Mouse (Mus musculus) layer of hippocampus, adult 18-20 months (tissue): ENCODE measurements at regions not wholly inside any gene's neighbourhood (a gene's known extent, or its start where the extent isn't known, plus 50 kb on each side); places are given as distances from the start of the nearest gene placed in this dataset.

Experiments used
- DNase-seq, 2 experiments: peaks; one replicate each; pipeline ENCODE4 v3.0.0; 2022; ENCODE audit warnings: low spot score in 2 of 2

GRCm38 (mm10) chr3:41182036-41182899, 99.4 kb upstream of the Pgrmc2 start:
- peak; percentile 73 to 91 for DNase-seq

- no peak for DNase-seq
Observed at GRCm38 (mm10) chr3:41181438-41181837, 98.6 kb upstream of the Pgrmc2 start.

GRCm38 (mm10) chr3:41180911-41181310, 98.1 kb upstream of the Pgrmc2 start:
- no peak for DNase-seq

- no peak for DNase-seq
Observed at GRCm38 (mm10) chr3:41179037-41179880, 96.4 kb upstream of the Pgrmc2 start.

- no peak for DNase-seq
Observed at GRCm38 (mm10) chr3:41177124-41177523, 94.3 kb upstream of the Pgrmc2 start.

- no peak for DNase-seq
Observed at GRCm38 (mm10) chr3:41175356-41175755, 92.5 kb upstream of the Pgrmc2 start.

GRCm38 (mm10) chr3:41173561-41173960, 90.7 kb upstream of the Pgrmc2 start:
- no peak for DNase-seq

GRCm38 (mm10) chr3:41172306-41173215, 89.7 kb upstream of the Pgrmc2 start:
- no peak for DNase-seq

GRCm38 (mm10) chr3:41171772-41172171, 88.9 kb upstream of the Pgrmc2 start:
- DNase-seq, result no peak

GRCm38 (mm10) chr3:41171310-41171709, 88.5 kb upstream of the Pgrmc2 start:
- DNase-seq, result no peak

- no peak for DNase-seq
Observed at GRCm38 (mm10) chr3:41170566-41170965, 87.7 kb upstream of the Pgrmc2 start.

GRCm38 (mm10) chr3:41169430-41169829, 86.6 kb upstream of the Pgrmc2 start:
- peak in 1 of 2 experiments; percentile 18 for DNase-seq

- no peak for DNase-seq
Observed at GRCm38 (mm10) chr3:41168181-41168967, 85.5 kb upstream of the Pgrmc2 start.

- no peak for DNase-seq
Observed at GRCm38 (mm10) chr3:41167476-41167875, 84.6 kb upstream of the Pgrmc2 start.

- DNase-seq, result no peak
Observed at GRCm38 (mm10) chr3:41164736-41165135, 81.9 kb upstream of the Pgrmc2 start.

- DNase-seq, result no peak
Observed at GRCm38 (mm10) chr3:41163767-41164166, 80.9 kb upstream of the Pgrmc2 start.

GRCm38 (mm10) chr3:41162514-41162913, 79.7 kb upstream of the Pgrmc2 start:
- no peak for DNase-seq

- DNase-seq, result no peak
Observed at GRCm38 (mm10) chr3:41160648-41161047, 77.8 kb upstream of the Pgrmc2 start.

- peak in 1 of 2 experiments; percentile 57 for DNase-seq
Observed at GRCm38 (mm10) chr3:41158314-41158973, 75.6 kb upstream of the Pgrmc2 start.

- DNase-seq, result no peak
Observed at GRCm38 (mm10) chr3:41157428-41157827, 74.6 kb upstream of the Pgrmc2 start.
